In genomic region chr12:3309391-3310320, GRCm38 (mm10) we compare ENCODE assay signal across 7 mouse cellular contexts. TPM values are rescaled to one million over a fixed set of nuclear protein-coding genes. Genes with fewer than 3 reads are reported as not detected.
A peak's percentile ranks its signal among the peaks of the same experiment; 100 is the strongest.
DNase-seq lines count a peak whose midpoint lies in the region; ATAC-seq lines count a peak whose summit lies in the region.

Rab10 (minus strand) TSS chr12:3309969.

- peak within 1 kb of the TSS; percentile 75 for H3K4me2 ChIP-seq in embryonic facial prominence, embryonic 11.5 days (ENCODE audit: low read depth, low read length)
- H3K4me2 ChIP-seq in midbrain, embryonic 13.5 days (replicated peaks): peak within 1 kb of the TSS; percentile 80

- H3K4me1 ChIP-seq in embryonic facial prominence, embryonic 11.5 days (ENCODE audit: control insufficient read depth, insufficient read depth, low read length): no peaks in the 10 kb centered on the region; the same call in 1 of the 2 replicates
- H3K4me1 ChIP-seq in limb, embryonic 10.5 days: peaks cover 14% of the 10 kb centered on the region
- H3K4me1 ChIP-seq in midbrain, embryonic 13.5 days (replicated peaks): peaks cover 28% of the 10 kb centered on the region

- H3K36me3 ChIP-seq in embryonic facial prominence, embryonic 11.5 days (replicated peaks; ENCODE audit: control insufficient read depth, insufficient read depth, low read depth, low read length): no peaks in the 10 kb centered on the region
- H3K36me3 ChIP-seq in limb, embryonic 10.5 days: no peaks in the 10 kb centered on the region
- 0 out of 2 replicates have a peak, but pooled peaks cover 3% of the 10 kb centered on the region for H3K36me3 ChIP-seq in midbrain, embryonic 13.5 days

- H3K27me3 ChIP-seq in embryonic facial prominence, embryonic 11.5 days (ENCODE audit: control insufficient read depth, insufficient read depth, low read length): no peaks in the 10 kb centered on the region
- H3K27me3 ChIP-seq in limb, embryonic 10.5 days (ENCODE audit: low read depth, poor library complexity, severe bottlenecking): no peaks in the 10 kb centered on the region
- no peaks in the 10 kb centered on the region for H3K27me3 ChIP-seq in midbrain, embryonic 13.5 days

- ATAC-seq in embryonic facial prominence, embryonic 11.5 days (replicated peaks; ENCODE audit: insufficient number of reproducible peaks, low FRiP score, low TSS enrichment, low read depth): peak; percentile 97
- peak; percentile 82 for ATAC-seq in granulocyte monocyte progenitor cell, adult 5-6 weeks (replicated peaks; ENCODE audit: poor library complexity, severe bottlenecking)
- peak; percentile 97 for ATAC-seq in midbrain, embryonic 13.5 days

- H3K27ac ChIP-seq in embryonic facial prominence, embryonic 11.5 days (replicated peaks; ENCODE audit: low read depth, low read length): peak within 1 kb of the TSS; percentile 95
- H3K27ac ChIP-seq in limb, embryonic 10.5 days: peak within 1 kb of the TSS; percentile 96
- H3K27ac ChIP-seq in midbrain, embryonic 13.5 days: peak within 1 kb of the TSS; percentile 97

- H3K4me3 ChIP-seq in embryonic facial prominence, embryonic 11.5 days (ENCODE audit: low read depth, low read length): peak within 1 kb of the TSS; percentile 88
- peak within 1 kb of the TSS; percentile 88 for H3K4me3 ChIP-seq in limb, embryonic 10.5 days
- H3K4me3 ChIP-seq in midbrain, embryonic 13.5 days (replicated peaks): peak within 1 kb of the TSS; percentile 78

- DNase-seq in adrenal gland, postnatal 14 days: peak; percentile 100
- peak; percentile 98 for DNase-seq in embryonic facial prominence, embryonic 11.5 days (ENCODE audit: low spot score)
- DNase-seq in kidney, adult 11 months: peak; percentile 99
- peak; percentile 96 for DNase-seq in limb, embryonic 10.5 days (ENCODE audit: low spot score)
- DNase-seq in spleen, adult 12 weeks (ENCODE audit: low spot score): peak; percentile 99

- WGBS in embryonic facial prominence, embryonic 11.5 days: 0% methylated on average over 92 of the region's 111 CpGs
- under 1% methylated on average over 109 of the region's 111 CpGs for WGBS in limb, embryonic 10.5 days
- whole genome bisulfite sequencing in midbrain, embryonic 13.5 days: under 1% methylated on average over 106 of the region's 111 CpGs

- no peaks in the 10 kb centered on the region for H3K9me3 ChIP-seq in embryonic facial prominence, embryonic 11.5 days (replicated peaks; ENCODE audit: control insufficient read depth, low read length)
- no peaks in the 10 kb centered on the region for H3K9me3 ChIP-seq in limb, embryonic 10.5 days (replicated peaks)
- no peaks in the 10 kb centered on the region for H3K9me3 ChIP-seq in midbrain, embryonic 13.5 days

- peak within 1 kb of the TSS; percentile 88 for H3K9ac ChIP-seq in embryonic facial prominence, embryonic 11.5 days (replicated peaks; ENCODE audit: low read length)
- H3K9ac ChIP-seq in midbrain, embryonic 13.5 days (replicated peaks): peak within 1 kb of the TSS; percentile 89

RNA-seq across cellular contexts. Expression of gene Rab10, which starts in this region (rescaled TPM):
- total RNA-seq in adrenal gland, postnatal 14 days (2021): 157 TPM in 2 replicates
- 97.2 and 107 TPM in 2 replicates for polyA plus RNA-seq in embryonic facial prominence, embryonic 11.5 days (2014; fragmentation: Nextera tagmentation; extraction: Ambion mirVana)
- total RNA-seq in granulocyte monocyte progenitor cell, adult 5-6 weeks (2014; fragmentation: Nextera tagmentation): 57.5 and 59.4 TPM in 2 replicates
- total RNA-seq in granulocyte monocyte progenitor cell, adult 5-6 weeks (2017): 88.2 and 111 TPM in 2 replicates
- polyA plus RNA-seq in limb, embryonic 10.5 days (2016; fragmentation: Nextera tagmentation; extraction: Ambion mirVana): 67.2 and 74.8 TPM in 2 replicates
- polyA plus RNA-seq in midbrain, embryonic 13.5 days (2015; fragmentation: Nextera tagmentation; extraction: Ambion mirVana): 119 and 128 TPM in 2 replicates

Comparison
In these comparisons a context has a peak if more than half of its experiments do, and no peak if none do; other contexts are left out.
1. Peak in every context shown above with its lines: DNase-seq, ATAC-seq, H3K4me3 ChIP-seq and H3K27ac ChIP-seq.